Mouse (Mus musculus): ENCODE results near the gene Ggt6.
"Not testable (repeated sequence)": the region's sequence is repeated elsewhere in the genome, so short reads cannot be mapped to it uniquely, and the experiment has no call there.

Gene Ggt6

DNA sequence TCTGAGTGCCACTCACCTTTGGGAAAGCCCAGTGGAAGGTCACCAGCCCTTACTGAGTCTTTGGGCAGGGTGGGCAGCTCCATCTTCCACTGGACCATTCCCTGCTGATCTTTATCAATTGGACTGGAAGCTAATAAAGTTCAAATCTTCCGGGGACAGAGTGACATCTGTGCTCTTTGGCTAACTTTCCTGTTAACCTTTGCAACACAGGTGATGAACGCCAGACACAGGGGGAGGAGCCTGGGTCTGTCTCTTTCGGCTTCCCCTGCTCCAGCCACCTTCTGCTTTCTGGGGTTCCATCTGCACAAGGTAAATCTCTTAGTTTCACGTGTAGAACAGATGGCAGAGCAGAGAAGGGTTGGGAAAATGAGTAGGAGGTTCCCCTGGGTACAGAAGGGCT is 3.1 kb downstream of the Ggt6 start:
- no peak for DNase-seq (ENCODE audit: low read depth, low spot score)

DNA sequence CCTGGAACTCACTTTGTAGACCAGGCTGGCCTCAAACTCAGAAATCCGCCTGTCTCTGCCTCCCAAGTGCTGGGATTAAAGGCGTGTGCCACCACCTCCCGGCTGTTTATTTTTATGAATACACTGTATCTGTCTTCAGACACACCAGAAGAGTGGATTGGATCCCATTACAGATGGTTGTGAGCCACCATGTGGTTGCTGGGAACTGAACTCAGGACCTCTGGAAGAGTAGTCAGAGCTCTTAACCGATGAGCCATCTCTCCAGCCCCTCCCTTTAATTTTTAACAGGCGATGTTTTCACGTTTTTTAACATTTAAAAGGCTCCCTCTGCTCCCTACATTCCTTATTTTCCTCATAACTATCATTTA is 5.3 kb downstream of the Ggt6 start:
- DNase-seq (ENCODE audit: low read depth, low spot score), result not testable (repeated sequence)

DNA sequence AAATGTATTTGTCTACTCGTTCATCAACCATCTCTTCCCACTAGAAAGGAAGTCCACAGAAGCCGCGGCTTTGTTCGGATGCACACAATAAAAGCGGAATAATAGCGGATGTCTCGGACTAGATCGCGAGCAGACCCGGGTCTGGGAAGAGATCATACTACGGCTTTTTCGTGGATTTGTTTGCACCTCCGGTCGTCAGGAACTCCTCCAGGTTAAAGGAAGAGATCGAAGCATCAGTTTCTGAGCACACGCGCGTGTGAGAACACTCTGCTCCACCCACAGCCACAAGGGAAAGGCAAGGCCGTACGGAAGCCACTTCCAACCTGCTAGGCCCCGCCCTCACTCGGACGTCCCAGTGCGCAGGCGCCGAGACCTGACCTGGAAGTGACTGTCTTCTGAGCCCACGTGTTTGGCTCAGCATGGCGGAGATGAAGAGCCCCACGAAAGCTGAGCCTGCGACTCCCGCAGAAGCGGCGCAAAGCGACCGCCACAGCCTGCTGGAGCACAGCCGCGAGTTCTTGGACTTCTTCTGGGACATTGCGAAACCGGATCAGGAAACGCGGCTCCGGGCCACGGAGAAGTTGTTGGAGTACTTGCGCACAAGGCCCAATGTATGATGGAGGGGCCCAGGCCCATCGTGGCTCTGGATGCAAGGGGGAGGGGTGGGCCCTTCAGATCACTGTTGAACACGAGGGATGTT is 5.8 kb downstream of the Ggt6 start, which contains the start of gene Mybbp1a:
Gene Mybbp1a, plus strand, starts transcription at position 391 of the 700 bp plus-strand sequence.
- peak; percentile 99 for DNase-seq (ENCODE audit: low read depth, low spot score)

DNA sequence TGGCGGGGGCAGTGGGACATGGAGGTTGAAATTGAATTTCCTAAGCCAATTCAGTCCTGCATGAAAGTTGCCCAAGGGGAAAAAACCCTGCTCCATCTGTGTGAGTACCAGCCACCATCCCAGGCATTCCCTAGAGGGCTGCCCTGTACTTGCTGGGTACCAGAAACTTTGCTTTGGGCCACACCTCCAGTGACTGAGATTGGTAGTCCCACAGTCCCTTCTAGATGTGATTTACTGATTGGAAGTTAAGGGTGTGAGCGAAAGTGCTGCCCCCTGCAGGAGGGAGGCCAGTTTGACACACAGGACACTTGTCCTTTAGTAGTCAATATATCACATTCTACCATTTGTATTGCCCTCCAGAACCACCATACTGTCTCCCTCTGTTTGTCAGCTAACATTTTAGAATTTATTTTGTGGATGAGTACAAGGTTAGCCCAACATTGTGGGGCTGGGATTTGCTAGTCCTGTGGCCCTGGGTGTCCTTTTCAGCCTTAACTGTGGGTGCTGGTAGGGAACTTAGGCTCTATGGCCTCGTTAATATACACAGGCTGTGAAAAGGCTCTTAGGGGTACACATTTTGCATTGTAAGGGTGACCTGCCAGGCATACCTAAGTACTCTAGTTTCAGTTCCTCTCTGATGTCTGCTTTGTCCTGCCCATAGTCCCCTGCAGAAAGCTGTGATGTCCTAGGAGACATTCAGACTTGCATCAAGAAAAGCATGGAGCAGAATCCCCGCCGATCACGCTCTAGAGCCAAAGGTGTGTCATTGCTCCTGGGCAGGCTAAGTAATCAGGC is 11.2 kb downstream of the Ggt6 start:
- peak; percentile 80 for DNase-seq (ENCODE audit: low read depth, low spot score)

DNA sequence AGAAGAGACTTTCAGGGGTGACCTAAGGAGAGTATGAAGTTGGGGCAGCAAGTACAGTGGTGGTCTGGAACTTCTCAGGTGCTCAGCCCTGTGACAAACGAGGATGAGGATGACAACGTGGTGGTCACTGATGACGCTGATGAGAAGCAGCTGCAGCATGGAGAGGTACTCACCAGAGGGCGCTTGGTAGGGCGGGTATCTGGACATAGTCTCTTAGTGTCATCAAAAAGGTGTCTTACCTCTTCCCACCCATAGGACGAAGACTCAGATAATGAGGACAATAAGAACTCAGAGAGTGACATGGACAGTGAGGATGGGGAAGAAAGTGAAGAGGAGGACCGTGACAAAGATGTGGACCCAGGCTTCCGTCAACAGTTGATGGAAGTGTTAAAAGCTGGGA is 12.1 kb downstream of the Ggt6 start:
- no peak for DNase-seq (ENCODE audit: low read depth, low spot score)

DNA sequence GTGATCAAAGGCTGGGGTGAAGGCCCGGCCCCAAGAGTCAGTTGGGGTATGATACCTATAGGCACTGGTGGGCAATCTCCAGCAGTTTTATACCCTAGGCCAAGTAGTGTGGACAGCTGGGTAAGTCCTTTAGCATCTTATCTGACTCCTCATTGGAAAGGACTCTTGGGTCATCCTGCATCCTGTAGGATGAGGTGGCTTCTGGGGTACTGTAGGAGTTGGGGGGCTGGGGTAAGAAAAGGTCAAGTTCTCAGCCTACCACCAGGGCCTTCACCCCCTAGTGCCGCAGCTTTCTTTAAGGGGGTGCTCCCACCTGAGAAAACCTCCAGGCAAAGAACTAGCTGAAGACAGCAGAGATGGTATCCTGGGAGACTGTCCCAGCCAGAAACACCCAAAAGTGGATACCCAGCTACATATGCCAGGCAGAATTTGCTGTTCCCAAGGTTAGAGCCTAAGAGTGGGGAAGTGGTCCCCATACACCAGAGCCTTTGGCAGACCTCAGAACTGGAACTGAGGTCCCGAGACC is 16.9 kb downstream of the Ggt6 start:
- DNase-seq (ENCODE audit: low read depth, low spot score), result no peak

DNA sequence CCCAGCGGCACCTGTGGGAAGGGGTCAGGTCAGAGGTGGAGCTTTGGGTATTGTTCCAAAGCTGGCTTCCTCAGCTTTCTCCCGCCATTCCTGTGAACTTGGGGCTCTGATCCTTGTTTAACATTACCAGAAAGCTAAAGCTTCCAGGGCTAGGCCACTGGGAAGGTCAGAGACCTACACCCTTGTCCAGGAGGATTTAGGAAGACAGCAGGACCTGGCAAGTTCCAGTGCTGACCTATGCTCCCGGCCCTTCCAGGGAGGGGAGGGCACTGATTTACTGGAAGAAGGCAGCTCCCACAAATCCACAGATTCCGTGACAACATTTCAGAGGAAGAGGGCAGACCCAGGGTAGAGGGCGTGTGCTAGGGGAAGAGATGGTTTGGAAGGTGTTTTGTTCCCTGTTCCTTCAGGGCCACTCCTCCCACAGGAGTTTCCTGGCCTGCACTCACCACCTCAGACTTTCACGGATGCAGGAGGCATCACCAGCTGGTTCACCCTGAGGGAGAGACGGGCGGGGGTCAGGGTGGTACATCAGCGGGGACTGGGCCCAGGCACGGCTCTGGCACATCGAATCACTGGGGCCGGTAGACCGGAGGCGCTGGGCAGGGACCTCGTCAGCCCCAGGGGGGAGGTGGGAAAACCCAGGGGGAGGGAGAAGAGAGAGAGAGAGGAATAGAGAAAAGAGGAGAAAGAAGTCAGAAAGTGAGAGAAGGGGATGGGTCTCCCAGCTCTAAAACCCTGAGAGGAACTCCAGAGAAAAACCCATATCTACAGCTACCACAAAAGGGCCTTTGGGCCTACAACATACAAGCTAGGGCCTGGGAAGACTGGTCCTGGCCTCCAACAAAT is 18.0 kb downstream of the Ggt6 start:
- no peak for DNase-seq (ENCODE audit: low read depth, low spot score)

DNA sequence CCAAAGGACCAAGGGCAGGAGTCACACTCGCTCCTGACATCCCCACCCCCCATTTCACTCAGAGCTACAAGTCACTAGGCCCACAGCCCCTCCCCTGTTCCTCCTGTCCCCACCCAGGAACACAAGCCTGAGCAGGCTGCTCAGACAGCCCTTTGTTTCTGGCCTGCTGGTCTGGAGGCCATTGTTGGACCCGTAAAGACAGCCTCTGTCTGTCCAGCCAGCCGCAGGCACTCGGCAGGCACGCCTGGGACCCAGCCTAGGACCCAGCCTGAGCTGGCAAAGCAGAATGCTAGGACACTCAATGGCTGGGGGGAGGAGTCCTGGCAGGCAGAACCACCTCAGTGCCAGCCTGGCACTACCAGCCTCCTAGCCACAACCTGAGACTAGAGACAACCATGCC is 20.4 kb downstream of the Ggt6 start:
- no peak for DNase-seq (ENCODE audit: low read depth, low spot score)

DNA sequence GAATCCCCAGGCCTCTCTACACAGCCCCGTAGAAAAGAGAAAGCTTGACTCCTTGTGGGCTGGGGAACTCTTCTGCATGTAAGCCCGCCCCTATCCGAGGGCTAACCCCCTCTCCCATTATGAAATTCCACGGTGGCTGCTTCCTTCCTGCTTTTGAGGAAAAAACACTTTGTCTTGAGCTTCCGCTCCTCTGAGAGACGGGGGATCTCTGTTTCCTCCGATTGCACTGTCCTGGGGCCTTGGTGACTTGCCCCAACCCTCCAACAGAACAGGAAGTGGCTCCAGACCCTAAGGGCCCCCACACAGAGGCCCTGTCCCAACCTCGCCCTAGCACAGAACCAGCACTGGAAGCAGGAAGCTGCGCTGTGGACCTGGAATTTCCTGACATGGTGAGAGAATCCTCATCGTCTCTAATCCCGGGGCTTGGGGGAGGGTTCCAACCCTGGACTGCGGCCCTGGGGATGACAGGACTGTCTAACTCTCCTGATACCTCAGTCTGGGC is 22.7 kb downstream of the Ggt6 start:
- DNase-seq (ENCODE audit: low read depth, low spot score), result no peak

DNA sequence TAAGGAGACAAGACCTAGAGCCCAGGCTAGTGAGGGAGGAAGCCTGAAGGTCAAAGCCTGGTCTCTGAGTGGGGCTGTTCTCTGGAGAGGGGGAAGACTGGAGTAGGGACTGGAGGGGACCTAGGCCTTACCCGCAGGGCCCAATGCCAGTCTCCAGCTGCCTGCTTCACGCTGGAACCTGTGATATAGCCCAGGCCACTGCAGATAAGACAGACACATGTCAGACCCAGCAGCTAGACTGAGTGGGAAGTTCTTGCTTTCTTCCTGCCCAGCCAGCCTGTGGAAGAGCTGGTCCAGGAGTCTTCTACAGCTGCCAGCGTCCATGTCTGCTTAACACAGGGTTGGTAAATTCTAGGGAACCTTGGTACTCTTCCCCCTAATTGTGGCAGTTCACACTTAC is 23.2 kb downstream of the Ggt6 start:
- DNase-seq (ENCODE audit: low read depth, low spot score), result no peak

DNA sequence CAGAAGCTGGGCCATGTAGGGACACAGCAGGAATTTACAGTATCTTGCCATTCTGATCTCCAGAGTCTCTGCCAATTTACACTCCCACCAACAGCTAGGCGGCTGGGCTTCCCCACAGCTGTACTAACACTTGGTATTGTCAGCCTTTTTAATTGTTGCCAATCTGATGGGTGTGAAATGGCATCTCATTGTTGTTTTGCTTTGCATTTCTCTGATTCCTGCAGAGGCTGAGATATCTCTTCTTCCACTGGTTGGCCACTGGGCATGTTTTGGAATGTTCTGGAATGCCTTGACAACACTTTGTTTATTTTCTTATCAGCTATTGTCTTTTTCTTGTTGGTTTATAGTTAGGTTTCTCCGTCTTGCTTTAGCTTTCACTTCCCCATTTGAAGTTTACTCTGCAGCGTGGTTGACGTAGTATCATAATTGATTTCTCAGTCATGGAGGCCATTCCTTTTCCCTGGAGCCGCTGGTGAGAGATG is 26.2 kb downstream of the Ggt6 start:
- DNase-seq (ENCODE audit: low read depth, low spot score), result no peak

DNA sequence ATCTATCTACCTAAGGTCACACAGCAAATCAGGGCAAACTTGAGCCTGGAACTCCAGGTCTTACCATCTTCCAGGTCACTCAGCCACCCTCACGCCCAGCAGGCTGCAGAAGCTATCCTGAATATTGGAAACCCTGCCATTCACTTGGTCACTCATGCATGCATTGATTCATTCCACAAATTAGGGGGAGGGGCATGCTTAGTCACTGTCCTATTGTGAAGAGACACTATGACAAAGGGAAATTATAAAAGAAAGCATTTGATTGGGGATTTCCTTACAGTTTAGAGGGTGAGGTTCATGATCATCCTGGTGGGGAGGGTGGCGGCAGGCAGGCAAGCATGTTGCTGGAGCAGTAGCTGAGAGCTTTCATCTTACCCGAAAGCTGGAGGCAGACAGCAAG is 29.5 kb downstream of the Ggt6 start:
- no peak for DNase-seq (ENCODE audit: low read depth, low spot score)

DNA sequence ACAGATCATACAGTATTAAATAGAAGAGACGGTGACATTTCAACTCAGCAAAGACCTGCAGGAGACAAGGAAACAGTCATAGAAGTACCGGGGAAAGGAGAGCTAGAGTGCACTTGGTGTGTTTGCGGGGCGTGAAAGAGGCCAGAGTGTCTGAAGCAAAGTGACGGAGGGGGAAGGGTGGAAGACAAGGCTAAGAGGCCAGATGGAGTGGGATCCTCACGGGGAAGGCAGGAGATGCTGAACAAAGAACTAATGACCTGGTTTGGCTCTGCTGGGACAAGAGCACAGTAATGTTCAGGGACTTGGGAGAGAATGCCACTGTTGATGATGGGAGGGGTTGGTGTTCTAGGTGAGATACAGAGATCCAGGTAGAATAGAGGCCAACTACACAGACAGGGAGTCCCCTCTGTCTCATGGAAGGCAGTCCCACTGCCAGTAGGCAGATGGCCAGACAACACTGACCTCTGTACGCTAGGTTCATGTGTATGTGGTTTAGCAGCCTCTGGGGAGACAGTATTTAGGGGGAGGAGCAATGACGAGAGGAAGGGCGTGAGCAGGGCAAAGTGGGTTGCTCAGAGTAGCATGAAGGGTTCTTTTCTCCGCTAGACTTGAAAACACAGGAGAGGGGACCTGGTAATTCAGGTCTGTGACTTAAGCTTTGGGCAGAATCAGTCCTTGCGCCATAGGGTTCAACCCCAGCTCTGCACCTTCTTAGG is 30.8 kb downstream of the Ggt6 start:
- DNase-seq (ENCODE audit: low read depth, low spot score), result no peak

DNA sequence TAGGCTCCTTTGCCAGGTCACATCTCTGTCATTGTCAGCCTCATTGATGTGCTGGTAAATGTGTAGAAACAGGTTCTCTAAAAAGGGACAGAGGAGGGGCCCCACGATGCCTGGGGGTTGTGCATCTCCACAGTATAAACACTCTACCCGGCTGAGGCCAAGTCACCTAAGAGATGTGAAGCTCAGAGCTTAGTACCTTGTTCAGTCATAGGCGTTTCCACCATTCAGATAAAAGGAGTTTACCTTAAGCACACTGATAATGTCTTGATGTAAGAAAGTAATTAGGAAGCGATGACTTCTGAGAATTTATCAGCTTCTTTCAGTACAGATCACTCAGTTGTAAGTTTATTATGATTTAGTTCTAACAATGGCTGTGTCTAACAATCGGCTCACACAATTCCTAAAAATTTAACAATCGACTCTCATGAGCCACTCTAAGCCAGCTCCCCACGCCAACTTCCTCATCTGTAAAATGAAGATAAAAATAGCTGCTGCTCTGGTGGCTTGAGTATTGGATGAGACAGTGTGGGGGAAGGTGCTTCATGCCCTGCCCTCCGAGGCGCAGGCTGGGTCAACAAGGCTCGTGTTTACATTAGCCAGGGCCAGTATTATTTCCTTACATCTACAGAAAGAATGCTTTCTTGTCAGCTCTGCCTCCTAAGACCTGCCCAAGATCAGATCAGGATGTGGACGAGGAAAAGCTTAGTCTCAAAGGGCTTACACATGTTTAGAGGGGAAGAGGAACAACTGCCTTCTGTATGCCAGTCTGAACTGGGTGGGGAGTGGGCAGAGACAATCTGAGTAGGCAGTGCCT is 31.6 kb downstream of the Ggt6 start:
- no peak for DNase-seq (ENCODE audit: low read depth, low spot score)

DNA sequence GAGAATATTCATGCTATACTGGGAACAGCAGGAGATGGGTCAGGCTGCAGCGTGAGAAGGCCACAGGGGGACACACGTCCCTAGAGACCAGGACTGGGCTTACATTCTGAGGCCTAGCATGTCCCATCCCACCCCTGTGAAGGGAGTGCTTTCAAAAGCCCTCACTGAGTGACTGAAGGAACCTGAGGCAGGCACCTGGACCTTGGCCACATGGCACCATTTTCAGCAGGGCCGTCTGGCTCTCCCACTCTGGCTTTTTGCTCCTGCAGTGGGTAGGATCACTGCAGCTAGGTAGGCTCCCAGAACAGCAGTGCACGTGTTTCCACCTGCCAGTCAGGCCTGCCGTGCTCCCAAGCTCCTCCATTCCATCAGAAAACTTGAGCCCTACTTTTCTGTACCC is 33.2 kb downstream of the Ggt6 start:
- no peak for DNase-seq (ENCODE audit: low read depth, low spot score)

DNA sequence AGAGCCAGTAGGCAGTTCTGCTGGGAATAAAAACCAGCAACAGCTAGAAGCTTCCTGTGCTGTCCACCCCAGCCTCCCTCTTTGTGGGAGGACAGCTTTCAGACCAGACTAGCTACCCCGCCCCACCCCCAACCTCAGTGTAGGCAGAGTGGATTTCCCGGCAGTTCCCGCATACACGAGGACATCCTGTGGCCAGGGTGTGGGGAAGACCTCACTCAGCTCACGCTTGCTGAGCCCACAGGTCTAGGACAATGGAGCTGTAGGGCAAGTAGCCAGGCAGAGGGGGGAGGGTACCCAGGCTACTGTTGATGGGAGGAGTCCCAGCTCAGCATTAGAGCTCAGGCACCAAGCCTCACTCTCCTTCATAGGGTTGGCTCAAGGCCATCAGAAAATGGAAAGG is 33.9 kb downstream of the Ggt6 start:
- DNase-seq (ENCODE audit: low read depth, low spot score), result no peak

DNA sequence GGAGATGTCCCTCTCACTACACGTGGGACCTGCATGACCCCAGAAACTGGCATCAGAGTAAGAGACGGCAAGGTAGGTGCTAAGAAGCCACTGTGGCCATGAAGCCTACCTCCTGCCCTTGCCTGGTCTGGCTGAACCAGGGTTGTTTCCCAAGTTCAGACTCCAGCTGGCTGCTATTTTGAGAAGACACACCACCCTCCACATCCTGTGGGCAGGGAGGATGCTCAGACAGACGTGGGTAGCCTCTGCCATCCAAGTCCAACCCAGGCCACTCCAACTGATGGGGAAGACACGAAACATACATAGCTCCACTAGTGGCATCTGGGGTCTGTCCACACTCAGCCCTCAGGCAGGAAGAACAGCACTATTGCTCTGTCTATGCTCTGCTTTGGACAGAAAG is 34.7 kb downstream of the Ggt6 start:
- no peak for DNase-seq (ENCODE audit: low read depth, low spot score)

DNA sequence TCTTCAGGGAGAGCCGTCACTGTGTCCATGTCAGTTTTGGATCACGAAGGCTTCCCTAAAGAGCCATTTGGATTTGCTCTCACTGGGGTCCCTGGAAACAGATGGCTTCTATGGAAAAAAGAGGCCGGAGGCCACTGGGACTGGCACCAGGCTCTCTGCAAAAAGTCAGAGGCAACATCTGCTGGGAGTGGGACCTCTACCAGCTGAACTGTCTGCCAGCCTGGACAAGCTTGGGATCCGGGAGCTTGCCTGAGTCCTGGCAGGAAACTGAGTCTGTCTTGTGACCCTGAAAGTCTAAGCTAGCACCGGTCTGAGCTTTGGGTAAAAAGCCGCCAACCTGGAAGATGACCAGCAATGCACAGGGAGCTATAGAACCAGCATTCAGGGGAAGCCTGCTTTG is 36.1 kb downstream of the Ggt6 start:
- no peak for DNase-seq (ENCODE audit: low read depth, low spot score)

DNA sequence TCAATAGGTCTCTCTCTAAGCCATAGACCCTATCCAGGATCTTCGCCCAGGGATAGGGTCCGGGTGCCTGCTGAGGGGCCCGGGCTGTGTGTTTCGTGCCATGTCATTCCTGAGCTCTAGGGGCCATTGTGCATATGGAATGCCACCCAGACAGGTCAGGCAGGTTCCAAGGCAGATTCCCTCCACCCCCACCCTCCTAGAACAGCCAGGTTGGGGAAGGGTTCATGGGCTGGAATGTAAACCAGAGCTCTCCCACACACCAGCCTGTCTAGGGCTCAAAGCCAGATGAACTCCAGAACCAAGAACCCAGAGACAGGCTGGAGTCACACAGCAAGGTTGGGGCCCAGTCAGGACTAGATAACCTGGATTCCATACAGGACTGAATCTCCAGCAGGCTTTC is 38.2 kb downstream of the Ggt6 start:
- DNase-seq (ENCODE audit: low read depth, low spot score), result no peak

DNA sequence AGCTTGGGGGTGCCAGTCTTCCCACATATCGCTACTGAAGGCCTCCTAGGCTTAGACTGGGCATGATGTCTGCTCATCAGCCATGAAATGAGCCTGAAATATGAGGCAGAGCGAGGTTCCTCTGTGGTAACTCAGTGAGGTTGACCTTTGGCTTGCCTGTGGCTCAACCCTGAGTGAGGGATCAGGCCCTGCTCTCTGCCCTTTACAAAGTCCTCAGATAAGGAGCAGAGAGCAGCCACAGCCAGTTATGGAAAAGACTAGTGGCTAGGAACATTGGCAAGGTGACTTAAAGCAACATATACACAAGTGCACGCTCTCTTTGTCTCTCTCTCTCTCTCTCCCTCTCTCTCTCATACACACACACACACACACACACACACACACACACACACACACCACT is 39.6 kb downstream of the Ggt6 start:
- DNase-seq (ENCODE audit: low read depth, low spot score), result no peak
